Mouse (Mus musculus) stomach, adult 2 months (tissue): ENCODE measurements around the gene Gm13128. TPM values are rescaled to one million over a fixed set of nuclear protein-coding genes. Genes with fewer than 3 reads are reported as not detected.

Source experiments
- polyA plus RNA-seq: library from polyadenylated mRNA; depleted of rRNA; stranded (reverse); fragments of >200 nt; gene quantifications from 2 replicates; pipeline ENCODE4 v1.2.3, GENCODE M21; 2012; rRNA removed

The Gm13128 gene
- not detected in 2 replicates for polyA plus RNA-seq

GRCm38 (mm10) chr4:144329949-144330348 lies at the start of gene Gm13128:
TSS of gene Gm13128 (plus strand) at chr4:144330249.

DNA sequence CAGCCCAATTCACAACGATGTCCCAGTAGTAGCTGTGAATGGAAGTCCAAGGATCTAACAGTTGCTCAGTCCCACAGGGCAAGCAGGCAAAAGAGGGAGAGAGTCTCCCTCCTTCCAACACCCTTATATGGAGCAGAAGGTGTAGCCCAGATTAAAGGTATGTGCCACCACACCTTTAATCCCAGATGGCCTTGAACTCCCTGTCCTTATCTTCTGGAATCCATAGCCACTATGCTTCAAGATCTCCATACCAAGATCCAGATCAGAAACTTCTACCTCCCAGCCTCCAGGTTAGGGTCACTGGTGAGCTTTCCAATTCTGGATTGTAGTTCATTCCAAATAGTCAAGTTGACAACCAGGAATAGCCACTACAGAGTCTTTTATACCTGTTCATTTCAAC lies 49.7 kb upstream of the Gm13128 start, which contains the start of gene Pramel5:
TSS of gene Pramel5 (minus strand) at position 101 of the 400 bp plus-strand sequence.

GRCm38 (mm10) chr4:144357642-144358041 lies 27.6 kb downstream of the Gm13128 start, which contains the start of gene Gm13119:
TSS of gene Gm13119 (plus strand) at chr4:144357942.

GRCm38 (mm10) chr4:144377911-144378310 lies 47.9 kb downstream of the Gm13128 start, which contains the start of gene Pramef20:
TSS of gene Pramef20 (minus strand) at chr4:144377933.

Other genes with a start within 250 kb of the Gm13128 start
- gene Gm13102, start 223.8 kb upstream of the Gm13128 start, polyA plus RNA-seq = not detected in 2 replicates
- not detected in 2 replicates for gene Oog3, start 167.6 kb upstream of the Gm13128 start, polyA plus RNA-seq
- gene Oog2, start 139.5 kb upstream of the Gm13128 start, polyA plus RNA-seq = not detected in 2 replicates
- gene C87977, start 116.9 kb upstream of the Gm13128 start, polyA plus RNA-seq = not detected in 2 replicates
- gene Pramel5, start 49.8 kb upstream of the Gm13128 start, polyA plus RNA-seq = not detected in 2 replicates
- not detected in 2 replicates for gene Gm13119, start 27.7 kb downstream of the Gm13128 start, polyA plus RNA-seq
- not detected in 2 replicates for gene Pramef20, start 47.7 kb downstream of the Gm13128 start, polyA plus RNA-seq
- gene Pramef12, start 78.2 kb downstream of the Gm13128 start, polyA plus RNA-seq = 0.04 and 0.08 TPM in 2 replicates
- not detected in 2 replicates for gene 1700012P22Rik, start 108.5 kb downstream of the Gm13128 start, polyA plus RNA-seq
- gene Gm9944, start 123.1 kb downstream of the Gm13128 start, polyA plus RNA-seq = not detected in 2 replicates
- 0.04 and 0.10 TPM in 2 replicates for gene Aadacl3, start 133.5 kb downstream of the Gm13128 start, polyA plus RNA-seq
- gene 9430007A20Rik, start 189.6 kb downstream of the Gm13128 start, polyA plus RNA-seq = not detected in 2 replicates
- gene Gm13124, start 234.9 kb downstream of the Gm13128 start, polyA plus RNA-seq = not detected in 2 replicates